Mouse (Mus musculus): ENCODE measurements around the gene Ctla2b. TPM values are rescaled to one million over a fixed set of nuclear protein-coding genes. Genes with fewer than 3 reads are reported as not detected.

Gene Ctla2b
- polyA plus RNA-seq, 1 experiment from 2014 or later, result 1.1 TPM

Other genes starting within 250 kb of the Ctla2b start
- not detected in 2 replicates for gene BC051665, start 111.1 kb downstream of the Ctla2b start, polyA plus RNA-seq (2015; fragmentation: Nextera tagmentation; extraction: Ambion mirVana)
- not detected in 2 replicates for gene Ctsll3, start 94.6 kb downstream of the Ctla2b start, polyA plus RNA-seq (2015; fragmentation: Nextera tagmentation; extraction: Ambion mirVana)
- gene 4930486L24Rik, start 33.0 kb downstream of the Ctla2b start, polyA plus RNA-seq (2015; fragmentation: Nextera tagmentation; extraction: Ambion mirVana), result 0.15 TPM in 1 of 2 replicates, not detected in the other
- gene Gm49392, start 553 bp downstream of the Ctla2b start, polyA plus RNA-seq (2015; fragmentation: Nextera tagmentation; extraction: Ambion mirVana), result not detected in 2 replicates
- gene Tpbpb, start 7.4 kb upstream of the Ctla2b start, polyA plus RNA-seq (2015; fragmentation: Nextera tagmentation; extraction: Ambion mirVana), result not detected in 2 replicates
- not detected in 2 replicates for gene Gm49393, start 38.1 kb upstream of the Ctla2b start, polyA plus RNA-seq (2015; fragmentation: Nextera tagmentation; extraction: Ambion mirVana)
- 0.20 and 0.65 TPM in 2 replicates for gene Gm49391, start 39.1 kb upstream of the Ctla2b start, polyA plus RNA-seq (2015; fragmentation: Nextera tagmentation; extraction: Ambion mirVana)
- gene Ctla2a, start 39.2 kb upstream of the Ctla2b start, polyA plus RNA-seq (2015; fragmentation: Nextera tagmentation; extraction: Ambion mirVana), result 12.6 and 13.8 TPM in 2 replicates
- not detected in 2 replicates for gene Tpbpa, start 44.5 kb upstream of the Ctla2b start, polyA plus RNA-seq (2015; fragmentation: Nextera tagmentation; extraction: Ambion mirVana)
- not detected in 2 replicates for gene Ctsj, start 108.5 kb upstream of the Ctla2b start, polyA plus RNA-seq (2015; fragmentation: Nextera tagmentation; extraction: Ambion mirVana)
- not detected in 2 replicates for gene Ctsq, start 143.2 kb upstream of the Ctla2b start, polyA plus RNA-seq (2015; fragmentation: Nextera tagmentation; extraction: Ambion mirVana)